Mouse (Mus musculus): ENCODE data around the gene Rnf133. TPM values are rescaled to one million over a fixed set of nuclear protein-coding genes. Genes with fewer than 3 reads are reported as not detected.

The Rnf133 gene
- not detected for polyA plus RNA-seq (2014; fragmentation: Illumina TruSeq; extraction: RNeasy Lipid Tissue Mini Kit (QIAGEN cat#74804); ENCODE audit: low read depth, low replicate concordance)

DNA sequence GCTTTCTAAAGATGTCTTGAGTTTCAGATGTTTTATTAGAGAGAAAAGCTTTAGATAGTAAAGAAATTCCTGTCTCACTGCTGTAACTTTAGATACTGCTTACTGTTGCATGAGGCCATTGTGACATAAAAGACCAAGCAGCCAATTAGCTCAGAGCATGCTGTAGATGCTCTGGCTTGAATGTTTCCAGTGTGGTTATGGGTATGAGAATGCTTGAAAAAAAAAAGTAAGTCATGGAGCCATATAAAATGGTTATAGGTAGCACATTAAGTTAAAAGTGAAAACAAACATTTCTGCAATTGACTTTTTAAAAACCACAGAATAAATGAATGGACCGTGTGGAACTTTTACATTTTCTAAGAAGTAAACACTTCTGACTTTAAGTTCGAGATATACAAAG, at the start of gene Rnf133:
Gene Rnf133 (minus strand): TSS at position 101 of the 400 bp plus-strand sequence.

DNA sequence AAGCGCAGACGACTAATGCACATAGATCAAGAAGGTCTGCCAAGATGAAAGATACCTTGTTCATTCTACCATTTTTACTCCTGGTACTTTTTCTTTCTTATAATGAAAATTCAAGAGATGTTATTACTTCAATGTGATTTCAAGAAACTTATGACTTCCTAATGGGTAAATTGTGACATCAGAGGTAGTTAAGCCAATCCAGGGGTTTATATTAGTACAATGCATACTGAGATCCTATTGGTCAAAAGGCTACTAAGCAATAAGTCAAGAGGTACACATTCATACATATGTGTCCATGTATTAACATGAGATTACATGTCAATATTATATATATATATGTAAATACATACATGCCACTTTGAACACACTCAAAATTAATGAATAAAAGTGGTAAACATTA, 4.9 kb upstream of the Rnf133 start, which contains the start of gene Rnf148:
Gene Rnf148 (minus strand): TSS at position 101 of the 400 bp plus-strand sequence.

Other genes with a start within 250 kb of the Rnf133 start
- gene Rnf148, start 4.8 kb upstream of the Rnf133 start, polyA plus RNA-seq (2014; fragmentation: Illumina TruSeq; extraction: RNeasy Lipid Tissue Mini Kit (QIAGEN cat#74804); ENCODE audit: low read depth, low replicate concordance), result not detected
- 15.6 TPM for gene Cadps2, start 189.1 kb upstream of the Rnf133 start, polyA plus RNA-seq (2014; fragmentation: Illumina TruSeq; extraction: RNeasy Lipid Tissue Mini Kit (QIAGEN cat#74804); ENCODE audit: low read depth, low replicate concordance)

All from adrenal gland, adult 10 weeks (tissue).